Mouse (Mus musculus) T-cell, adult 2 months (primary cell): Measurements from ENCODE around the gene Aurka.
A peak's percentile ranks its signal among the peaks of the same experiment; 100 is the strongest.

Experiments
- DNase-seq: peaks from one replicate; pipeline ENCODE4 v3.0.0; 2022; ENCODE audit warnings: low spot score

Aurka gene

GRCm38 (mm10) chr2:172370411-172371223 lies at the start of gene Aurka, which contains the start of gene Cstf1:
TSS of gene Aurka (minus strand) at chr2:172370535.
TSS of gene Cstf1 (plus strand) at chr2:172370681.
- DNase-seq, result peak; percentile 93

DNA sequence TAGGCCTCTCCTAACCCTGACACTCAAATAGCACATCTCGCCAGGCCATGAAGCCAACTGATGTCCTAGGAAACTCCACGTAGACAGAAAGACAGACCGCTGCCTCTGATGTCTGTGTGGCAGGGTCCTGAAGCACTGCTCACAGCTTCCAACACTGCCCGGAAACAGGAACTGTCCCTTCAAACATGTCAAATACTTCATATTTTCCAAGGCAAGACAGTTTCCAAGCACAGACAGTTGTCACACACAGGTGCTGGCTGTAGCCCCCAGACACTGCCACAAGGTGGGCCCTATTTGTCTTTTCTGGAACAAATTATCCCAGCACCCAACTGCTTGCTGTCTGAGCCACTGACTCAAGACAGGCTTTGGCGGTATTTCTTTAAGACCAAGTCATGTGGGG lies 47.9 kb upstream of the Aurka start:
- DNase-seq, result no peak

- no peak for DNase-seq
Observed at GRCm38 (mm10) chr2:172416876-172417275, 46.5 kb upstream of the Aurka start.

GRCm38 (mm10) chr2:172416218-172416617 lies 45.9 kb upstream of the Aurka start:
- DNase-seq, result no peak

- no peak for DNase-seq
Observed at GRCm38 (mm10) chr2:172413894-172414293, 43.6 kb upstream of the Aurka start.

DNA sequence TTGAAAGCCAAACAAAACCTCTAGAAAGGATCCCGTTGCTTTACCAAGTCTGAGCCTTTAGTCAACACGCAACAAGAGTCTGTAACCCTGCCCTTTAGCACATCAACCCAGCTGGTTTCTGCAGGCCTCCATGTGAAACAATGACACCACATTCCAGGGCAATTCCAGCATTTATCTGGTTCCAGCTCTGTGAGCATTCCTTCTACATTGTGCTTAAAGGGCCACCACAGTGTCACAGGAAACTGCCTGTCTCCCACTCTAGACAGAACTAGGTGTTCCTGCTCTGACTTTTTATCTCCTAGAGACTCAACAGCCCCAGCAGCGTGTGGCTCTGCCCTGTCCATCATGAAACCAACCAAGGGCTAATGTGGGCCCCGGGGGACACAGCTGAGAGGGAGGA lies 42.9 kb upstream of the Aurka start:
- no peak for DNase-seq

- no peak for DNase-seq
Observed at GRCm38 (mm10) chr2:172412454-172412853, 42.1 kb upstream of the Aurka start.

DNA sequence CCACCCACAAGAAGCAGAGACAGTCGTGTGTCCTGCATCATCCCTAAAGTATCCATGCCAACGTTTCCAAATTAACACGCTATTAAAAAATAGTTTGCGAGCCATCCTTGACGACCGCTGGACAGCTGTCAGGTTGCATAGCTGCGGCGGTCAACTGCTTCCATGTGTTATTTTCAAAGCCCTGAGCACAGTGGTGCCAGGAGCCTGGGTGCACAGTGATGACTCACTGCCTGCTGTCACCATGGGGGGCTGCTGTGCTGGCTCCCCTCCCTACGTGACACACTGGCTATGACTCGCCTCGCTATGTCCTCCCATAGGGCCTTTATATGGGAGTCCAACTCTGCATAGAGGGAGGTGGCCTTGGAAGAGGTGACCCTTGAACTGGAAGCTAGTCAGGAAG lies 40.8 kb upstream of the Aurka start:
- no peak for DNase-seq

GRCm38 (mm10) chr2:172410686-172411085 lies 40.4 kb upstream of the Aurka start:
- no peak for DNase-seq

DNA sequence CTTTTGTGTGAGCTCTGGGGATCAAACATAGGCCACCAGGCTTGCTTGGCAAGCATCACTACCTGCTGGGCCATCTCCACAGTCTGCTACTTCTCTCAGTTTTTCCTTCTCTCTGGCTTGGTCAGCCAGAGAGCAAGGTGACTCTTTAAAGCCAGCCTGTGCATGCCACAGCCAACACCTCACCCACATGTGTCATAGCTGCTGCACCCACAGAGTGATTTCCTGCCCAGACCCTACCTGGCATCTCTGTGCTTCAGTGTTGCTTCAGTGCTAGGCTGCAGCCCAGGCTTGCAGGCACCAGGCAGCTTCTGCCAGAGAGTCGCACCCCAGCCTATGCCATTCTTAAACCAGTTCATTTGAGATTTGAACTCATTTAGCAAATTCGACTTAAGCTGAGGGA lies 37.2 kb upstream of the Aurka start:
- DNase-seq, result no peak

GRCm38 (mm10) chr2:172406173-172406572 lies 35.8 kb upstream of the Aurka start:
- no peak for DNase-seq

DNA sequence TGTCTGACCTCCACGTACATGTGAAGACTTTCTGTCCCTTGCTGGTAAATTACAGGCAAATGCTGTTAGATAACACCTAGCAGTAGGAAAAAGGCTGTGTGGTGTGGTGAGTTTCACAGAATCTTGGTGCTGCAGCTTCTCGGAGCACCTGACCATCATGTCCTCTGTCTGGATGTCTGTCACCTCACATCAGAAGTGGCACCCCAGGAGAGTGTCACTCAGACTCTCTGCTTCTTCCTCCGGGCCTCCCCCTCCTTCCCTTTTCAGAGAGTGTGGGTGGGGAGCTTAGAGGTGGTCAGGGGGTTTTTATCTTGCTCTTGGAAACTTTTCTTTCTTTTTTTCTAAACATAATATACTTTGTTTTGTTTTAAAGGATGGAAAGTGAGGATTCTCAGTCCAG lies 34.7 kb upstream of the Aurka start:
- no peak for DNase-seq

- no peak for DNase-seq
Observed at GRCm38 (mm10) chr2:172404239-172404638, 33.9 kb upstream of the Aurka start.

GRCm38 (mm10) chr2:172401116-172401825 lies 30.9 kb upstream of the Aurka start:
- DNase-seq, result peak; percentile 39

DNA sequence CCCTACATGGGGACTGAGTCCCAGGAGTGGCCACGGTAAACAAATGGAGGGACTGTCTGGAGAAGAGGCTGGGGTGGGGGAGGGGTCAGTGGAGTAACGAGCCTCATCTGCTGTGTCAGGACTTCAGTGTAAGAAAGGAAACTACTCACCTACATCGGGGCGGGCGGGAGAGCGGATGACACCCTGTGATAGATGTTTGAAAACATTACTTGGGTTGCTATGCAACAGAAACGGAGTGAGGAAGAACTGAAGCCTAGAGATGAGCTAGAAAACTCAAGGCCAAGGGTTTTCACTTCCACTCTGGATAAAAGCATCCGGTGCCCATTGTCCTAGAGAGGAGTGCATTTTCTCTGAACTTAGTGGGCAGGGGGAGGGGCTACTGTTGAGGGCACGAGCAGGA lies 29.6 kb upstream of the Aurka start:
- peak; percentile 71 for DNase-seq

DNA sequence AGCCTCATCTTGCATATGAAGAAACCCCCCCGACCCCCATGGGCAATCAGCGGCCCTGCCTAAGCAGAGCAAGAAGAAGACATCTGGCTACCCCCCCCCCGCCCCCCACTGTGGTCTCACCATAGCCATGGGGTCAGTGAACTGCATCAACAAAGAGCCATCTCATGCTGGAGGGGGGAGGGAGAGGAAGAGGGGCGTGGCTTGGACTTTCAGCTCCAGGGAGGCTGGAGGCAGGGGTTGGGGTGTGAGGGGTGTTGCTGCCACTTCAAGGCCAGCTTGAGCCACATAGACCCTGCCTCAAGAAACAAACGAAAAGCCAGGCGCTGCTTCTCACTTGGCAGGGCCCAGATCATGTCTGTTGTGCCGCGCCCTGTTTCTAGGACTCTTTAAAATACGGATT lies 25.6 kb upstream of the Aurka start:
- DNase-seq, result no peak

- no peak for DNase-seq
Observed at GRCm38 (mm10) chr2:172394671-172395070, 24.3 kb upstream of the Aurka start.

GRCm38 (mm10) chr2:172394052-172394392 lies 23.7 kb upstream of the Aurka start:
- DNase-seq, result no peak

- DNase-seq, result peak; percentile 43
Observed at GRCm38 (mm10) chr2:172393391-172394051, 23.2 kb upstream of the Aurka start, which contains the start of gene Cass4. TSS of gene Cass4 (plus strand) at chr2:172393794.

GRCm38 (mm10) chr2:172392041-172392521 lies 21.7 kb upstream of the Aurka start:
- DNase-seq, result no peak

GRCm38 (mm10) chr2:172390341-172390740 lies 20.0 kb upstream of the Aurka start:
- no peak for DNase-seq

DNA sequence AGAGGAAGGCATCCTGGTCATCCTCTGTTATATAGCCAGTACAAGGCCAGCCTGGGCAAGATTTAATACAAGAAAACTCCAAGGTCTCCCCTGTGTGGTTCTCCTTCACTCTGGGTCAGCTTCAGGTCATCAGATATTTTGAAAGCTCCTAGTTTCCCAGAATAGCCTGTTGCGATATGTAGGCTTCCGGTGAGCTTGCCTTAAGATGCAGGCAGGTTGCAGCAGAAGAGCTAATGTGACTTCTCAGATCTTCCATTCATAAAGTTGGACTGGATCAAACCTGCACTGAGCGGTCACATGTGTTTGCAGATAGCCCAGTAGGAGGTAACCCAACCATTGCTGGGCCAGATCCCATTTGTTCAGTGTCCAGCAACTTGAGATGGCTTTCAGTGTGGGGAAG lies 14.4 kb upstream of the Aurka start:
- DNase-seq, result no peak

DNA sequence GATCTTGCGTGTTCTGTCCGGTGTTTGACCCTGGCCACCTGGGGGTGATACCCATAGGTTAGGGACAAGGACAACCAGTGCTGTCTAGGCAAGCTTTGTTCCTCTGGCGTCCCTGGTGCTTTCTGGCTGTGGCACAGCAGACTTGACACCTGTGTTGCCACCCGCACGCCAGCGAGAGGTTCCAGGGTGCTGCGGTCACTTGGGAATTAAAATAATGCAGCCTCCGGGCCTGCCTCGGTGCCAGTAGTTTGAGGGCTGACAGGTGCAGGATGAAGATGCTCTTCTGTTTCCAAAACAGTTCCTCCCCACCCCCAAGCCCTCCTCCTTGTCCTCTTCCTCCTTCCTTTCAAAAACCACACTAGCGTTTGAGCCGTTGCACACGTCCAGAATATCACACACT lies 11.6 kb upstream of the Aurka start:
- DNase-seq, result peak; percentile 24
